In genomic region chr7:45917926-45918325, GRCm38 (mm10) we compare ENCODE assay signal across 9 mouse cellular contexts. TPM values are rescaled to one million over a fixed set of nuclear protein-coding genes. Genes with fewer than 3 reads are reported as not detected.
DNase-seq lines count a peak whose midpoint lies in the region; ATAC-seq and TF ChIP-seq lines count a peak whose summit lies in the region.
"Had no signal": no experiment of that assay in that cellular context is flagged by ENCODE, and none has a peak within 500 bp of the region (broad histone marks: within the 10 kb centered on the region; RNA-seq: fewer than 3 reads in every experiment).

No protein-coding gene starts in this region.

- no peak overlapping the region for H3K4me2 ChIP-seq in lung, embryonic 16.5 days (ENCODE audit: low read depth, low read length)
- no peak overlapping the region for H3K4me2 ChIP-seq in hindbrain, embryonic 14.5 days (replicated peaks)
- H3K4me2 ChIP-seq in neural tube, embryonic 14.5 days (ENCODE audit: low read depth, low read length): no peak overlapping the region

- peak overlapping the region; percentile 88 for H3K27ac ChIP-seq in gastrocnemius, adult 2 months
- peak overlapping the region; percentile 78 for H3K27ac ChIP-seq in lung, embryonic 16.5 days (ENCODE audit: low read length)
- H3K27ac ChIP-seq in hindbrain, embryonic 14.5 days: no peak overlapping the region
- H3K27ac ChIP-seq in neural tube, embryonic 14.5 days (ENCODE audit: low read depth, low read length): peak overlapping the region; percentile 81; the same call in 1 of the 2 replicates

- no peak for DNase-seq in gastrocnemius, adult 2 months
- no peak for DNase-seq in gastrocnemius, postnatal 25 days
- no peak for DNase-seq in lung, adult 18-20 months
- DNase-seq in hindbrain, embryonic 14.5 days (ENCODE audit: low spot score): no peak
- no peak for DNase-seq in left cerebral cortex, adult 18-20 months (ENCODE audit: low spot score in 2 of 2)
- DNase-seq in gastrocnemius, postnatal 4 days (ENCODE audit: low spot score in 2 of 2): no peak

- no peak for TF ChIP-seq CTCF in gastrocnemius, adult 2 months (IDR thresholded peaks at IDR 0.05)

- ATAC-seq in lung, embryonic 16.5 days (ENCODE audit: low read depth): no peak
- ATAC-seq in hindbrain, embryonic 14.5 days (ENCODE audit: low FRiP score): no peak
- ATAC-seq in neural tube, embryonic 14.5 days (ENCODE audit: low read depth): no peak

- peaks cover 50% of the 10 kb centered on the region for H3K4me1 ChIP-seq in lung, embryonic 16.5 days (replicated peaks; ENCODE audit: control insufficient read depth, insufficient read depth, low read length)
- H3K4me1 ChIP-seq in hindbrain, embryonic 14.5 days (replicated peaks; ENCODE audit: control insufficient read depth, insufficient read depth, low read length): peaks cover 24% of the 10 kb centered on the region
- peaks cover 22% of the 10 kb centered on the region for H3K4me1 ChIP-seq in neural tube, embryonic 14.5 days (ENCODE audit: control insufficient read depth, insufficient read depth, low read length)

- WGBS in lung, embryonic 16.5 days: 81% methylated on average over 15 of the region's 15 CpGs
- 90% methylated on average over 15 of the region's 15 CpGs for WGBS in hindbrain, embryonic 14.5 days
- 89% methylated on average over 15 of the region's 15 CpGs for WGBS in neural tube, embryonic 14.5 days

- intact Hi-C loops in gastrocnemius, adult 2 months (cut with DNase I): no loop called here

- no peak overlapping the region; the same call in 1 of the 2 replicates for H3K9ac ChIP-seq in lung, embryonic 16.5 days (ENCODE audit: low read length)
- peak overlapping the region; percentile 62; the same call in 1 of the 2 replicates for H3K9ac ChIP-seq in hindbrain, embryonic 14.5 days
- no peak overlapping the region for H3K9ac ChIP-seq in neural tube, embryonic 14.5 days (replicated peaks; ENCODE audit: low read depth, low read length)

- peak overlapping the region; percentile 7; the same call in 1 of the 2 replicates for H3K4me3 ChIP-seq in gastrocnemius, adult 2 months
- H3K4me3 ChIP-seq in lung, embryonic 16.5 days (ENCODE audit: low read length): no peak overlapping the region
- H3K4me3 ChIP-seq in hindbrain, embryonic 14.5 days (replicated peaks; ENCODE audit: low read length): no peak overlapping the region
- H3K4me3 ChIP-seq in neural tube, embryonic 14.5 days (ENCODE audit: low read depth, low read length): no peak overlapping the region
- H3K4me3 ChIP-seq: left cerebral cortex, adult 2 months had no signal

- no peaks in the 10 kb centered on the region; the same call in 1 of the 2 replicates for H3K36me3 ChIP-seq in lung, embryonic 16.5 days (ENCODE audit: control insufficient read depth, insufficient read depth, low read length)
- no peaks in the 10 kb centered on the region for H3K36me3 ChIP-seq in hindbrain, embryonic 14.5 days (replicated peaks; ENCODE audit: control insufficient read depth, insufficient read depth)
- H3K36me3 ChIP-seq in neural tube, embryonic 14.5 days (ENCODE audit: control insufficient read depth, insufficient read depth, low read length): no peaks in the 10 kb centered on the region

- no peaks in the 10 kb centered on the region for H3K27me3 ChIP-seq in lung, embryonic 16.5 days (ENCODE audit: control insufficient read depth, insufficient read depth, low read depth, low read length)
- no peaks in the 10 kb centered on the region for H3K27me3 ChIP-seq in hindbrain, embryonic 14.5 days (ENCODE audit: control insufficient read depth, insufficient read depth, low read length)
- 0 out of 2 replicates have a peak, but pooled peaks cover 2% of the 10 kb centered on the region for H3K27me3 ChIP-seq in neural tube, embryonic 14.5 days (ENCODE audit: control insufficient read depth, insufficient read depth, low read length)

- no peaks in the 10 kb centered on the region for H3K9me3 ChIP-seq in lung, embryonic 16.5 days (ENCODE audit: control insufficient read depth, low read length)
- H3K9me3 ChIP-seq in hindbrain, embryonic 14.5 days (ENCODE audit: control insufficient read depth, low read length): no peaks in the 10 kb centered on the region
- H3K9me3 ChIP-seq in neural tube, embryonic 14.5 days (ENCODE audit: control insufficient read depth, low read length): no peaks in the 10 kb centered on the region

RNA-seq across cellular contexts. Expression of gene Emp3, which starts 3.3 kb away (rescaled TPM):
- total RNA-seq in gastrocnemius, adult 2 months (2021): 10 to 100 TPM in 1 of 2 experiments, 1 to 10 TPM in 1; 7.7 to 18.2 TPM
- 10 to 100 TPM; 13.2 to 17.0 TPM for total RNA-seq in gastrocnemius, postnatal 25 days (2021)
- 177 and 189 TPM in 2 replicates for polyA plus RNA-seq in lung, embryonic 16.5 days (2015; fragmentation: Nextera tagmentation; extraction: Ambion mirVana)
- 34.1 and 38.8 TPM in 2 replicates for polyA plus RNA-seq in hindbrain, embryonic 14.5 days (2014; fragmentation: Nextera tagmentation; extraction: Ambion mirVana)
- 5.3 and 36.4 TPM in 2 replicates for polyA plus RNA-seq in neural tube, embryonic 14.5 days (2014; fragmentation: Nextera tagmentation; extraction: Ambion mirVana)
- 1 to 10 TPM; 5.5 to 8.4 TPM for total RNA-seq in left cerebral cortex, adult 18-20 months (2021)
- 10 to 100 TPM; 85.8 to 88.0 TPM for total RNA-seq in gastrocnemius, postnatal 4 days (2021)

RNA-seq across cellular contexts. Expression of gene Ccdc114, which starts 5.9 kb away (rescaled TPM):
- under 1 TPM; 0.28 to 0.45 TPM for total RNA-seq in gastrocnemius, adult 2 months (2021)
- total RNA-seq in gastrocnemius, postnatal 25 days (2021): under 1 TPM; 0.46 to 0.67 TPM
- 9.6 and 11.3 TPM in 2 replicates for polyA plus RNA-seq in lung, embryonic 16.5 days (2015; fragmentation: Nextera tagmentation; extraction: Ambion mirVana)
- polyA plus RNA-seq in hindbrain, embryonic 14.5 days (2014; fragmentation: Nextera tagmentation; extraction: Ambion mirVana): 6.1 and 6.5 TPM in 2 replicates
- 3.8 and 4.0 TPM in 2 replicates for polyA plus RNA-seq in neural tube, embryonic 14.5 days (2014; fragmentation: Nextera tagmentation; extraction: Ambion mirVana)
- 1 to 10 TPM; 2.6 to 2.7 TPM for total RNA-seq in left cerebral cortex, adult 18-20 months (2021)
- 1 to 10 TPM; 2.4 to 2.5 TPM for total RNA-seq in gastrocnemius, postnatal 4 days (2021)

RNA-seq across cellular contexts. Expression of gene Tmem143, which starts 21.2 kb away (rescaled TPM):
- total RNA-seq in gastrocnemius, adult 2 months (2021): 10 to 100 TPM; 51.3 to 66.3 TPM
- 10 to 100 TPM; 53.2 to 62.5 TPM for total RNA-seq in gastrocnemius, postnatal 25 days (2021)
- polyA plus RNA-seq in lung, embryonic 16.5 days (2015; fragmentation: Nextera tagmentation; extraction: Ambion mirVana): 4.6 and 5.6 TPM in 2 replicates
- 4.3 and 5.6 TPM in 2 replicates for polyA plus RNA-seq in hindbrain, embryonic 14.5 days (2014; fragmentation: Nextera tagmentation; extraction: Ambion mirVana)
- polyA plus RNA-seq in neural tube, embryonic 14.5 days (2014; fragmentation: Nextera tagmentation; extraction: Ambion mirVana): 4.0 and 4.8 TPM in 2 replicates
- total RNA-seq in left cerebral cortex, adult 18-20 months (2021): 10 to 100 TPM; 20.9 to 22.0 TPM
- 10 to 100 TPM; 31.4 to 33.7 TPM for total RNA-seq in gastrocnemius, postnatal 4 days (2021)

RNA-seq across cellular contexts. Expression of gene Syngr4, which starts 21.4 kb away (rescaled TPM):
- total RNA-seq in gastrocnemius, adult 2 months (2021): not detected
- not detected for total RNA-seq in gastrocnemius, postnatal 25 days (2021)
- polyA plus RNA-seq in lung, embryonic 16.5 days (2015; fragmentation: Nextera tagmentation; extraction: Ambion mirVana): 0.26 and 1.9 TPM in 2 replicates
- polyA plus RNA-seq in hindbrain, embryonic 14.5 days (2014; fragmentation: Nextera tagmentation; extraction: Ambion mirVana): 0.39 and 0.40 TPM in 2 replicates
- polyA plus RNA-seq in neural tube, embryonic 14.5 days (2014; fragmentation: Nextera tagmentation; extraction: Ambion mirVana): 0.37 TPM in 1 of 2 replicates, not detected in the other
- total RNA-seq in left cerebral cortex, adult 18-20 months (2021): not detected
- under 1 TPM; 0.39 to 0.75 TPM for total RNA-seq in gastrocnemius, postnatal 4 days (2021)
- total RNA-seq: left cerebral cortex, adult 2 months had no signal

RNA-seq across cellular contexts. Expression of gene Grin2d, which starts 39.7 kb away (rescaled TPM):
- total RNA-seq in gastrocnemius, adult 2 months (2021): under 1 TPM; 0.13 to 0.14 TPM
- under 1 TPM; 0.32 to 0.46 TPM for total RNA-seq in gastrocnemius, postnatal 25 days (2021)
- polyA plus RNA-seq in lung, embryonic 16.5 days (2015; fragmentation: Nextera tagmentation; extraction: Ambion mirVana): 0.34 and 0.40 TPM in 2 replicates
- 4.3 and 4.4 TPM in 2 replicates for polyA plus RNA-seq in hindbrain, embryonic 14.5 days (2014; fragmentation: Nextera tagmentation; extraction: Ambion mirVana)
- 3.4 and 4.3 TPM in 2 replicates for polyA plus RNA-seq in neural tube, embryonic 14.5 days (2014; fragmentation: Nextera tagmentation; extraction: Ambion mirVana)
- 10 to 100 TPM; 10.7 to 10.9 TPM for total RNA-seq in left cerebral cortex, adult 18-20 months (2021)
- 1 to 10 TPM; 1.2 to 1.5 TPM for total RNA-seq in gastrocnemius, postnatal 4 days (2021)

Comparison
In these comparisons a context has a peak if more than half of its experiments do, and no peak if none do; other contexts are left out.
1. RNA of gene Emp3, which starts 3.3 kb away (total RNA-seq): 85.8 to 88.0 TPM in gastrocnemius, postnatal 4 days; 7.7 to 18.2 TPM in gastrocnemius, adult 2 months, 13.2 to 17.0 TPM in gastrocnemius, postnatal 25 days and 5.5 to 8.4 TPM in left cerebral cortex, adult 18-20 months; every median in the first group is over 4 times any median in the second.